Mouse (Mus musculus): ENCODE results near the gene Rgs4. TPM values are rescaled to one million over a fixed set of nuclear protein-coding genes. Genes with fewer than 3 reads are reported as not detected.

Rgs4 gene
- polyA plus RNA-seq, 1 experiment from 2014 or later = 54.3 TPM

Other genes starting within 250 kb of the Rgs4 start
- 31.6 and 34.7 TPM in 2 replicates for gene Nuf2, start 216.2 kb downstream of the Rgs4 start, polyA plus RNA-seq (2015; fragmentation: Nextera tagmentation; extraction: Ambion mirVana)
- 18.1 and 18.7 TPM in 2 replicates for gene Rgs5, start 92.1 kb downstream of the Rgs4 start, polyA plus RNA-seq (2015; fragmentation: Nextera tagmentation; extraction: Ambion mirVana)
- 1.1 and 1.9 TPM in 2 replicates for gene Ccdc190, start 181.0 kb upstream of the Rgs4 start, polyA plus RNA-seq (2015; fragmentation: Nextera tagmentation; extraction: Ambion mirVana)
- gene Hsd17b7, start 221.6 kb upstream of the Rgs4 start, polyA plus RNA-seq (2015; fragmentation: Nextera tagmentation; extraction: Ambion mirVana) = 15.2 and 17.6 TPM in 2 replicates